Mouse (Mus musculus) urinary bladder, postnatal 36 days (tissue): ENCODE data around the gene Hes7.

Experiments used
- DNase-seq, 2 experiments: peaks; one replicate each; pipeline ENCODE4 v3.0.0; 2022; ENCODE audit warnings: low spot score in 2 of 2, mixed read lengths in 1 of 2

Gene Hes7

GRCm38 (mm10) chr11:69118765-69119164 is 1.4 kb upstream of the Hes7 start:
- peak; percentile 85 to 87 for DNase-seq

GRCm38 (mm10) chr11:69119446-69120155 is 603 bp upstream of the Hes7 start:
- no peak for DNase-seq

GRCm38 (mm10) chr11:69121001-69121740 is 967 bp downstream of the Hes7 start:
- DNase-seq, result no peak

- no peak for DNase-seq
These were observed 1.6 kb downstream of the Hes7 start for GRCm38 (mm10) chr11:69121741-69122335.

GRCm38 (mm10) chr11:69122336-69122951 is 2.2 kb downstream of the Hes7 start, which contains the start of gene 9130213A22Rik:
9130213A22Rik (minus strand) TSS chr11:69122589.
- peak; percentile 81 to 85 for DNase-seq

GRCm38 (mm10) chr11:69123056-69123692 is 3.0 kb downstream of the Hes7 start:
- DNase-seq, result peak; percentile 72 to 85

GRCm38 (mm10) chr11:69123693-69124497 is 3.7 kb downstream of the Hes7 start:
- peak; percentile 87 to 89 for DNase-seq

- DNase-seq, result no peak
These were observed 4.3 kb downstream of the Hes7 start for GRCm38 (mm10) chr11:69124498-69124847.

- DNase-seq, result peak; percentile 68 to 78
These were observed 5.0 kb downstream of the Hes7 start for GRCm38 (mm10) chr11:69125041-69125851.

GRCm38 (mm10) chr11:69125852-69125918 is 5.5 kb downstream of the Hes7 start, which contains the start of gene Aloxe3:
Aloxe3 (plus strand) TSS chr11:69125896.
- no peak for DNase-seq

- DNase-seq, result no peak
These were observed 5.9 kb downstream of the Hes7 start for GRCm38 (mm10) chr11:69125919-69126705.

- no peak for DNase-seq
These were observed 6.5 kb downstream of the Hes7 start for GRCm38 (mm10) chr11:69126706-69127095.

GRCm38 (mm10) chr11:69128426-69129122 is 8.4 kb downstream of the Hes7 start:
- DNase-seq, result no peak

GRCm38 (mm10) chr11:69133566-69133922 is 13.3 kb downstream of the Hes7 start:
- DNase-seq, result no peak

- DNase-seq, result peak in 1 of 2 experiments; percentile 45
These were observed 13.9 kb downstream of the Hes7 start for GRCm38 (mm10) chr11:69133923-69134621.

- DNase-seq, result no peak
These were observed 14.4 kb downstream of the Hes7 start for GRCm38 (mm10) chr11:69134622-69134968.

- no peak for DNase-seq
These were observed 15.2 kb downstream of the Hes7 start for GRCm38 (mm10) chr11:69135361-69135760.

GRCm38 (mm10) chr11:69147546-69147945 is 27.3 kb downstream of the Hes7 start:
- no peak for DNase-seq

- DNase-seq, result no peak
These were observed 28.3 kb downstream of the Hes7 start for GRCm38 (mm10) chr11:69148451-69148960.
